Mouse (Mus musculus): ENCODE measurements around the gene Atf1. TPM values are rescaled to one million over a fixed set of nuclear protein-coding genes. Genes with fewer than 3 reads are reported as not detected.

Atf1 gene
- total and polyA plus RNA-seq, 3 experiments = 41.8 to 854 (median 183) TPM

GRCm38 (mm10) chr15:100178487-100178886 is 49.1 kb upstream of the Atf1 start:
- Histone ChIP-seq H3K4me3 (ENCODE audit: control insufficient read depth in 1 of 2, insufficient read depth in 1 of 2, low read depth in 2 of 2, low read length in 2 of 2) (no peak overlapping the region), H3K9me3 (replicated peaks; ENCODE audit: insufficient read depth, low read length) (no peaks in the 10 kb centered on the region), H3K27me3 (ENCODE audit: control insufficient read depth in 1 of 2, insufficient read depth in 2 of 2, low read length in 2 of 2) (no peaks in the 10 kb centered on the region), H3K4me1 (ENCODE audit: control insufficient read depth in 1 of 2, insufficient read depth in 2 of 2, low read length in 2 of 2) (no peaks in the 10 kb centered on the region), H3K36me3 (ENCODE audit: control insufficient read depth in 1 of 2, insufficient read depth in 2 of 2, low read length in 2 of 2) (peaks cover 0 to 4% of the 10 kb centered on the region in 2 experiments; a peak in 1 of 4 replicates), H3K9ac (ENCODE audit: control insufficient read depth, low read depth, low read length, poor library complexity, severe bottlenecking) (no peak overlapping the region), H3K27ac (ENCODE audit: control insufficient read depth, low read depth, low read length) (no peak overlapping the region), H3K79me2 (ENCODE audit: control insufficient read depth, insufficient read depth, low read length, poor library complexity) (no peaks in the 10 kb centered on the region)
- TF ChIP-seq TBP (IDR thresholded peaks at IDR 0.05; ENCODE audit: low read depth, low read length) = no peak
- no peak for TF ChIP-seq MYC (IDR thresholded peaks at IDR 0.05; ENCODE audit: low read depth, low read length)
- no peak for TF ChIP-seq MEF2A (IDR thresholded peaks at IDR 0.05; ENCODE audit: extremely low read depth, insufficient replicate concordance, low read depth, low read length, poor library complexity, severe bottlenecking)
- TF ChIP-seq ZMIZ1 (IDR thresholded peaks at IDR 0.05; ENCODE audit: low read depth, low read length) = no peak
- TF ChIP-seq ZC3H11A (IDR thresholded peaks at IDR 0.05; ENCODE audit: low read depth, low read length) = no peak
- TF ChIP-seq E2F4 (IDR thresholded peaks at IDR 0.05; ENCODE audit: borderline replicate concordance, low read depth, low read length) = no peak
- no peak for TF ChIP-seq MAZ (IDR thresholded peaks at IDR 0.05; ENCODE audit: low read depth, low read length)
- DNase-seq (ENCODE audit: low read depth, low spot score) = no peak

DNA sequence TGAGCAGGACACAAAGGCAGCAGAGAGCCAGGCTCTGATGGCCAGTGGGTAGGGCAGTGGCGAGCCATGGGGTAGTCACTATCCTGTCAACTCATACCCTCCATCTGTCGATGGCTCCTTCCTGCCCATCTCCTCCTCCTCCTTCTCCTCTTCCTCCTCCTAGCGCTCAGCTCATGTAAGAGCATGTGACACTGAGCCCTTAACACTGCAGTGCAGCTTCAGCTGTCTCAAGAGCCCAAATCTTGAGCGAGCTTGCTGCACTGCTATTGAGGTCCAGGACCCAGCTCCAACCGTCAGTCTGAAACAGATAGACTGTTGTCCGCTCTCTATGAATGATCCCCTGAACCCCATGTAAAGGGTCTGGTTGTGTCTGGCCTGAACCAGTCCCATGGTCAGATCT is 47.9 kb upstream of the Atf1 start:
- H3K4me3 ChIP-seq (ENCODE audit: control insufficient read depth in 1 of 2, insufficient read depth in 1 of 2, low read depth in 2 of 2, low read length in 2 of 2) = no peak overlapping the region
- H3K36me3 ChIP-seq (ENCODE audit: control insufficient read depth in 1 of 2, insufficient read depth in 2 of 2, low read length in 2 of 2) = peaks cover 2 to 3% of the 10 kb centered on the region in 2 experiments; a peak in 3 of 4 replicates
- peaks cover 0 to 5% of the 10 kb centered on the region in 2 experiments; a peak in 2 of 4 replicates for H3K4me1 ChIP-seq (ENCODE audit: control insufficient read depth in 1 of 2, insufficient read depth in 2 of 2, low read length in 2 of 2)
- no peaks in the 10 kb centered on the region for H3K9me3 ChIP-seq (replicated peaks; ENCODE audit: insufficient read depth, low read length)
- no peak overlapping the region for H3K27ac ChIP-seq (ENCODE audit: control insufficient read depth, low read depth, low read length)
- DNase-seq (ENCODE audit: low read depth, low spot score) = no peak
- H3K27me3 ChIP-seq (ENCODE audit: control insufficient read depth in 1 of 2, insufficient read depth in 2 of 2, low read length in 2 of 2) = no peaks in the 10 kb centered on the region
- no peaks in the 10 kb centered on the region for H3K79me2 ChIP-seq (ENCODE audit: control insufficient read depth, insufficient read depth, low read length, poor library complexity)
- no peak for TF ChIP-seq UBTF (IDR thresholded peaks at IDR 0.05; ENCODE audit: borderline replicate concordance, insufficient read depth, low read depth, low read length)
- no peak for TF ChIP-seq NELFE (IDR thresholded peaks at IDR 0.05; ENCODE audit: low read depth, low read length)
- TF ChIP-seq POLR2AphosphoS5 (IDR thresholded peaks at IDR 0.05; ENCODE audit: borderline replicate concordance, low read depth, low read length) = no peak
- TF ChIP-seq ZNF384 (IDR thresholded peaks at IDR 0.05; ENCODE audit: low read depth, low read length) = no peak
- no peak for TF ChIP-seq KAT2A (conservative IDR thresholded peaks at IDR 0.05; ENCODE audit: low read depth, low read length)
- no peak for TF ChIP-seq SMC3 (IDR thresholded peaks at IDR 0.05; ENCODE audit: low read depth, low read length)
- no peak for TF ChIP-seq RCOR1 (IDR thresholded peaks at IDR 0.05; ENCODE audit: low read depth, low read length)
- no peak for TF ChIP-seq CTCF (IDR thresholded peaks at IDR 0.05 in 2 of 3, conservative IDR thresholded peaks at IDR 0.05 in 1 of 3; ENCODE audit: control insufficient read depth in 1 of 3, insufficient read depth in 1 of 3, low read depth in 2 of 3, low read length in 3 of 3, poor library complexity in 1 of 3, severe bottlenecking in 1 of 3)
- TF ChIP-seq ETS1 (IDR thresholded peaks at IDR 0.05; ENCODE audit: low read depth, low read length) = no peak
- no peak for TF ChIP-seq MAX (IDR thresholded peaks at IDR 0.05; ENCODE audit: low read length)
- TF ChIP-seq TAL1 (IDR thresholded peaks at IDR 0.05; ENCODE audit: low read length) = no peak
- TF ChIP-seq RAD21 (IDR thresholded peaks at IDR 0.05; ENCODE audit: low read depth, low read length) = no peak
- no peak for TF ChIP-seq USF2 (IDR thresholded peaks at IDR 0.05; ENCODE audit: borderline replicate concordance in 1 of 2, insufficient read depth in 1 of 2, low read depth in 1 of 2, low read length in 2 of 2)
- no peak for TF ChIP-seq CHD1 (IDR thresholded peaks at IDR 0.05; ENCODE audit: low read depth, low read length)
- no peak for TF ChIP-seq GABPA (IDR thresholded peaks at IDR 0.05; ENCODE audit: low read depth, low read length)
- no peak for TF ChIP-seq BHLHE40 (IDR thresholded peaks at IDR 0.05; ENCODE audit: borderline replicate concordance, low read depth, low read length)
- no peak for TF ChIP-seq ELF1 (IDR thresholded peaks at IDR 0.05; ENCODE audit: low read depth, low read length)
- no peak overlapping the region for H3K9ac ChIP-seq (ENCODE audit: control insufficient read depth, low read depth, low read length, poor library complexity, severe bottlenecking)

Data from MEL (cell line).